Mouse (Mus musculus): ENCODE measurements around the gene Gm11146.

Gm11146 gene

DNA sequence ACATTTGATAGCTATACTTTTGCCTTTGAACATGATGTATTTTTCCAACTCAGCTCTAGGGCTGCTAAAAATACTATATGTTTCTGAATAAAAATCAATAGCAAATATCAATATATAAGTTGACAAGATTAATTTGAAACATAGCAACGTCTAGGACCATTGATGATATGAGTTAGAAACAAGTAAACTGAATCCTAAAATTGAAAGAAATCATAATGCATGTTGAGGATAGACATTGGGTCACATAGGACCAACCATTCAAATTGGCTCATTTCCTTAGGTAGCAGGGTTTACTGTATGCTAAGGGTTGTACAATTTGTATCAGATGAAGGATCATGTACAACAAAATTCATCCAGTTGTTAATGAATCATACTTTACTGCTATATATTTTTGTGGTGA lies at the start of gene Gm11146:
Gene Gm11146 (minus strand): TSS at position 101 of the 400 bp plus-strand sequence.
- DNase-seq (ENCODE audit: low read depth, low spot score): no peak

DNA sequence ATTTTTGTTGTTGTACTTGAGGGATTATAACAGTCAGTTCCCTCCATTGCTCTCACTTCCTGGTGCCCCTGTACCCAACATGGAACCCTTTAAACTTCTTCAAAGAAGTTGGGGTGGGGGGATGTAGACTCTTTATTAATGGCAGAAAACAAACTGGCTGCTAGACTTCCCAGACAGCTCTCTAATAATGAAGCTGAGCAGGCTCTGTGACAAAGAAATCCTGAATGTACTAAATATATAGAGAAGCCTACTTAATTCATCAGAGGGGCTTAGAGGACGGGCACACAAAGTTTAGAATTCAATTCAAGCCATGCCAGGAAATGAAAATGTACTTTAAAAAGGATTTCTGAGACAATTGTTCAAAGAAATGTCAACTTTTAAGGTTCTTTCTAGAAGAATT lies 48.7 kb upstream of the Gm11146 start:
- DNase-seq (ENCODE audit: low read depth, low spot score): no peak

DNA sequence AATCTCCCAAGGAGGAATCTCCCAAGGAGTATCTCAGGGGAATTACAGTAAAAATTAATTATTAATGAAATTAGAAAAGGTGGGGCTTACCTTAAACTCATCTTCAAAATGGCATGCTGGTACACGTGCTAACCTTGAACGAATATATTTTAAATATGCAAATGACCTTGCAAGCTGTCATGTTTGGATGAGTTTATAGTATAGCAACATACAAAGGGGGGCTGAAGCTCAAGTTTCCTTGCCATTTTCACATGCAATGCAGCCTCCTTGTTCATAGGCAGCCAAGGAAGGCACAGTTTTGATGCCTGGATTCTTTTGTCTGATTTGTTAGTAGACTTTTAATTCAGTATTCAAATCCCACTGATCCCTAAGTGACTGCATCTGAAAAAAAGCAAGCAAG lies 47.1 kb upstream of the Gm11146 start:
- DNase-seq (ENCODE audit: low read depth, low spot score): no peak

DNA sequence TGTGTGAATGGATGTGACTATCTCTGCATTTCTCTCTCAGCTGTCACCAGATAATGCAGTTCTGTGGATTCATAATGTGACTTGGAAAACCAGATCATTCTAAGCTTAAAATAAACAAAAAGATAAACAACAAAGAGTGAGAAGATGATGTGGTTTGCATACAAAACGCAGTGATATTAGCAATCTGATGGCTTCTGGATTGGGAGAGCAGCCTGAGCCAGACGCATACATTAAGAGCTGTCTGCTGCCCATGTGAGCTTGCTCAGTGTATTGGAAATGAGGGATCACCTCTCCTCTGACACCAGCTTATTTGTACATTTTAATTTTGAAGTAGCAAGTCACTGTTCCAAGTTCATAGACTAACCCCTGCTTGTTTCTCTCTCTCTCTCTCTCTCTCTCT lies 46.3 kb upstream of the Gm11146 start:
- no peak for DNase-seq (ENCODE audit: low read depth, low spot score)

DNA sequence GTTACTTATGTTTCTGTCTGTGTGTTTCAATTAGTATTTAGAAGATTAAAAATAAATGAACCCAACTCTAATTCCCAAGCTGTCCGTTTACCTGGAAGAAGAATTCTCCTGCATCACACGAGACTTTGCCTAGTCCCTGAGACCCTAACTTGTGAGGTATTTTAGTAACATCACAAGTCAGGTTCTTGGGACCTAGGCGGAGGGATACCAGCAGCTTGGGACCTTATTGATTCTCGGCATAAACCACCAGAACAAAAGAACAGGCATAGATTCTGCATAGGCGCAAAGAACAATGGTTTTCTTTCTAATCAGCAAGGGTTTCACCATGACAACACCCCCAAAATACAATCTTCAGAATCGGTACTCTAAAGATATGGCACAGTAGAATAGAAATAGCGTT lies 44.3 kb upstream of the Gm11146 start:
- no peak for DNase-seq (ENCODE audit: low read depth, low spot score)

DNA sequence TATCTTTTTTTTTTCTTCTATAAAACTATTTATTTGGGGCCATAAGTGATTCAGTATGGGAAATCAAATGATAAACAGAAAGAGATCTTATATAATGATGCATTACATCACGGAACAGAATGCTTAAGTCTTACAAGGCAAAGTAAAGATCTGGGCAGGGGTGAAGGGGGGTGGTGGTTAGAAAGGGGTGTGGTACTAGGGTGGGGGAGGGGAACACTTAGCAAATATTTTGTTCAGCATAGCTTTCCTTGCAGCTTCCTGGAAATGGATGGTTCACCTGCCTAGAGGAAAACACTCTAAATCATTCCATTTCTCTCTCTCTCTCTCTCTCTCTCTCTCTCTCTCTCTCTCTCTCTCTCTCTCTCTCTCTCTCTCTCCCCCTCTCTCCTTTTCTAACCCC lies 43.1 kb upstream of the Gm11146 start:
- no peak for DNase-seq (ENCODE audit: low read depth, low spot score)

DNA sequence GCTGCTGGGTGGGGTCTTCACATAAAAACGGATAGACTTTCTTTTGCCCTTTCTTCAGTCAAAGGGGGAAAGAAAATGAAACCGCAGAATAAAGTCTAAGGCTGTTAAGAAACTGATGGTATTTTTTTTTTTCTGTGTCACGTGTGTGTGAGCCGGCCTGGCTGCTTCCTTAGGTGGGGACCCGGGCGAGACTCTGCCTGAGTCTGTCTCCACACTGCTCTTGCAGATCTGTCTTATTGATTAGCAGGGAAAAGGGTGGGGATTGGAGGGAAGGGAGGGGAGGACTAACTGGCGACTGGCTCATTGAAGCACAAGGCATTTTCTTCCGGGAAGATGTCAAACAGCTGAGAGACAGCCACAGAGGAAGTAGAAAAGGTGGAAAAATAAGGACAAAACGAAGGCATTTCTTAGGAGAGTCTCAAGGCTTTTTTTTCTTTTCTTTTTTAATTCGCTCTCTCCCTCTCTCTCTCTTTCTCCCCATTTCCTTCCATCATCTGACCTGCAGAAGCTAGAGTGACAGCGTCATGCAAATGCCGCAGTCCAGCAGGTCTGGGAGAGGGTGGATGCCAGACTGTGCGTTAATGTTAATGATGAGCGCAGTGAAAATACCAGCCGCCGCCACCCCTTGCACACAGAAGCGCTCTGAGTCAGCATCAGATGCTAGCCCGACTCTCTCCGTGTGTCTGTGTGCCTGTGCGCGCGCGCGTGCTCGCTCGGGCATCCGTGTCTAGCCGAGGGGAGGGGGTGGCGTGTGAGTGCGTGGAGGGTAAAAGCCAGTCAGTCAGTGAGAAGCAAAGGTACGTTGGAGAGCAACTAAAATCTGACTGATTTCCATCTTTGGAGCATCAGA lies 42.2 kb upstream of the Gm11146 start:
- DNase-seq (ENCODE audit: low read depth, low spot score): peak; percentile 47

DNA sequence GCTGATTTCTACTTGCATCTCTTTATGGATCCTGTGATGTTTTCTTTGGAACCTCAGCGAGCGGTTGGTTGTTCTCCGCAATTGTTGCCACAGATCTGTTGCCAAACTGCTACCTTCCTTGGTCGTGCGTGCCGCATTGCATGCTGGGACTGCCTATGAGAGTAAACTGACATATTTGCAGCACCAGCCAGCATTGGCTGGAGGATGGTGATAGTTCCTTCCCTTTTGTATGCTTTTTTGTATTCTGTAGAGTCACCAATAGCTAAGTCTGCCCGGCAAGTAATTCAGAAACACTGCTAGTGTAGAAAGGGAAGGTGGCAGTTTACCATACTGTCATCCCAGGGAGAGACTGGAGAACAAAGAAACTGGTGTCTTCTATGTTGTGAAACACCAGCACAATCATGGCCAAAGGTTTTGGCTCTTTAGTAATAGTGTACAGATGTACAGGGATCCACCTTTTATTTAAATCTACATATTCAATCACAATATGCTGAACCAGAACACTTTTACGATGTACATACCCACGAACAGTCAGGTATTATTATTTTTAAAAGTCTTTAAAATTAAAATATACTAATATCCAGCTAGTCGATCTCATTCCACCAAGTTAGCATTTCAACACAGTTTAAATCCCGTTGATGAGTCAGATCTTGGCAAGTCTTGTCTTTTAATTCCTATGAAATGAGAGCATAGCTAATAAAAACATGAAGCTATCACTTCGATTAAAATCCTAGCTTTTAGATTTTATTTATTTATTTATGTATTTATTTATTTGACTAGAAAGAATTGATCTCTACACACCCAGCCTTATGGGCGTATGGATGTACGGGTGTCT lies 41.4 kb upstream of the Gm11146 start:
- no peak for DNase-seq (ENCODE audit: low read depth, low spot score)

DNA sequence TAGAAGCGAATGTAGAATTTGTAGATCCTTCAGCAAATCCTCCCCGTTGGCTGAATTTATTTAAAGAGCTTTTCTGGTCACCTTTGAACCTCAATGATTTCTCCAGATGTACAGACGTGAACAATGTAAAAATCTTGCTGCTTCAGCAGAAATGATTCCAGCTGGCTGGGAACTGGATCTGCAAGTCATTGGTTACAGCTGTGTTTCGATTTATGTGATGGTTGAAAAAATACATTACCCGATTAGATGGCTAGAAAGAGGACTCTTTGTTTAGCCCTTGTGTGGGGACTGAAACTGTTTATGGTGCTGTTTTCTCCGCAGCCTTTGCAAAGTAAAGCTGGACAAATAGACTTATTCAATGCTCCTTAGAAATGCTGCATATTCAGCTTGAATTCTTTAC lies 34.6 kb upstream of the Gm11146 start:
- DNase-seq (ENCODE audit: low read depth, low spot score): peak; percentile 63

DNA sequence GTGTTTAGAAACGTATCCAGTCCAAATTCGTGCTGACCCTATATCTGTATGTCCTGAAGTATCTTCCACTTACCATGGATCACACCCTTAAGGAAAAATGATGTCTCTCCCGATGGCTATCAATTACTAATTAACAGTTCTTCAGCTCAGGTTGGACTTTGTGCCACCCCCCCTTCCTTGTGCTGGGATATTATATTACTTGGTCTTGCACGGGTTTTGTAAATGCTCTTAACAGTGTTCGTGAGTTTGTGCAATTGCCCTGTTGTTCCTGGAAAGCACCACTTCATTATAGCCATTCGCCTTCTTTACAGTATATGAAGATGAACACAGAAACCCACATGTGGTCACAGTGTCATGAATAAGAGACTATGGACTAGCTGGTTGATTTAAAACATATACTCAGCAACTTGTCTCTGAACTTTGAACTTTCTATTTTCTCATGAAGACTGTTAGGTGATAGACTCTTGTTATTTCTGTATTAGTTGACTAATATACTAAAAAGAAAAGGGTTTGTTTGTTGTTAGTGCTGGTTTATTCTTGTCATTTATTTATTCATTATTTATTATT lies 30.5 kb upstream of the Gm11146 start:
- no peak for DNase-seq (ENCODE audit: low read depth, low spot score)

DNA sequence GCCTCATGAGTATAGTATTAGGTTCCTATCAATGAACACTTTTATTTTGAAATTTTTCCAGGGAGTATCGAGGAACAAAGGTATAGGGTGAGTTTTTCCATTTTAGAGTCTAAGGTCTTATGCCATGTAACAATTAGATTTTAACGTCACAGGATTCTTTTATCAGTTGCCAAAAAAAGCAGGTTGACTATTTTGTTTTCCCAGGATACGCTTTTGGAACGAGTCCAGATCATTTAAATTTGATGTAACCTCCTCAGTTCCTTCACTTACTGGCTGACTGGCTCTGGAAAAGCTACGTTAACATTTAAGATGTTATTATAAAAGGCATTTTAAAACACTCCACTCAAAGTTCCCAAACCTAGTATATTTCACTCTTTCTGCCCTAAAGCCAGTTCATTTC lies 20.8 kb upstream of the Gm11146 start:
- no peak for DNase-seq (ENCODE audit: low read depth, low spot score)

DNA sequence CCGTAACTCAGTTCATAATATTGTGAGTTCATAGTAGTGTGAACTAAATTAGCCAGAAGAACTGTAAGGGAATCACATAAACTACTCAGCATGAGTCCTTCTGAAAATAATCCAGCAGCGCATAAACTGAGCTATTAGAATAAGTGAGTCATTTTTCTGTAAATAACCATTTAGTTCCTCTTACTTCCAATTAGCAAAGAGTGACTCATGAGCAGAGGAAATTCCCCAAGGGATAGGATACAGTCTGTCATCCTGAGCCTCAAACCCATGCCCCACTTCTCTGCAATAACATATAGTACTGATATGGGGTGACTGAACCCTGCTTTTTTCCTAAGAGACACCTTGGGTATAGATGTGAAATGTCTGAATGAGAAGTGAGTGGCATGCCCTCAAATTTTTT lies 687 bp upstream of the Gm11146 start:
- DNase-seq (ENCODE audit: low read depth, low spot score): no peak

DNA sequence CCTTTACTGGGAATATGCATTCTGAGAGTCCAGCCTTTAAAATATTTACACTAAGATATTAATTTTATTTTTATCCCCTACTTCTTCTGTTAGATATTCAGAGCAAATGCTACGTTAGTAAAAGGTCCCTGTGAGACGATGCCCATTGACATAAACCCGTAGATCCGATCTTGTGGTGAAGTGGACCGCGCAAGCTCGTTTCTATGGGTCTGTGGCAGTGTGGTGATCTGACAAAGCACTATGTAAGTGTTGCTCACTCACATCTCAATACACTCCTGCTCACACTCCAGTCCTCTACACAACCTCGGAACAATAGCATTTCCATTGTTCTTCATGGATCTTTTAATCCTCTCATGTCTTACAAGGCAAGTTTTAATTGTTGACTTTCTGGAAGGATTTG lies 3.1 kb downstream of the Gm11146 start:
- no peak for DNase-seq (ENCODE audit: low read depth, low spot score)

DNA sequence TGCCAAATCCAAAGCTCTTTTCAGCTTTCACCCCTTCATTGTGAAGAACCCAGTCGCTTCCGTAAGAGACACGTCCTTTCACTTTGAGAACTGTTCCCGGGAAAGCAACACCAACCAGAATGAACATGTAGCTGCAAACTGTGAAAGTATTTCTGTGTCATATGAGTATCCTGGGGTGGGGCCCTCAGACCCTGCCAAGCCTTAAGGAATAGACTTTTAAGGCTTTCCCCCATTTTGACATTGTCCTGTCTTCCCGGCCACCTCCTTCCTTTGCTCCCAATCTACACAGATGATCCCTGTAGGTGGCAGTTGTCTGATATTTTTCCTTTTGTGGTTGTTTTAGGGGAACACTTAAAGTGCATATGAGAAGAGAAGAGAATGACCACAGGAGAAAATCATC lies 5.3 kb downstream of the Gm11146 start:
- DNase-seq (ENCODE audit: low read depth, low spot score): no peak

DNA sequence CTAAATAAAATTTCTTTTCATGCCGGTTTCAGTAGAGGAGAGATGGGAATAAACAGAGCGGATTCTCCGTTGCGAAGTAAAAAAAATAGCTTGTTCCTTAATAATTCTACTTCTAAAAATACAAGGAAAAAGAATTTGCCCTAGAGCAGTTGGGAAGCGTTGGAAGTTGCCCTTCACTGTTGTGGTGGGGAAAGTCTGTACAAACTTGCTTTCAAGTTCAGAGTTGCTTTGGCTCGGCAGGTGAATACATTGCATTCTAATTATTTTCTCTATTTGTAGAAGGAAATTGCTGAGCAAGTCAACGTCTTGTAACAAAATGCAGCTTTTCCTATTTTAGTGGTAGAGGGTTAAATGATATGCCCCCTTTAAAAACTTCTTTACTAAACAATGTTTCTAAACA lies 6.2 kb downstream of the Gm11146 start:
- no peak for DNase-seq (ENCODE audit: low read depth, low spot score)

DNA sequence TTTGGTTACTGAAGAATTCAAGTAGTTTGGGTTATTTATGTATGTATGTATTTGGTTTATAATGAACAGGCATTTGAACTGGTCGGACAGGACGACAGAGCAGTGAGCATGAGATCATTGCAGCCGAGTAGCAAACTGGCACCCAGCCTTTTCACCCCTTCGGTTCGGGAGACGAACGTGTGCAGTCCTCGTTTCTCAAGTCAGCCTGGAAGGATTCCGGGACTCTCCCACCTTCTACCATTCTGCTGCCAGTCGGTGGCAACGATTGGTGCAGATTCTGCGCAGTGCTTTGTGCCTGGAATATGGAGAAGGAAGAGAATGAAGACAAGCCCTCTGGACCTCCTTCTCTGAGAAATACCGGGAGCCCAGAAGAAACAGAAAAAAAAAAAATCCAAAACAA lies 7.3 kb downstream of the Gm11146 start:
- no peak for DNase-seq (ENCODE audit: low read depth, low spot score)

DNA sequence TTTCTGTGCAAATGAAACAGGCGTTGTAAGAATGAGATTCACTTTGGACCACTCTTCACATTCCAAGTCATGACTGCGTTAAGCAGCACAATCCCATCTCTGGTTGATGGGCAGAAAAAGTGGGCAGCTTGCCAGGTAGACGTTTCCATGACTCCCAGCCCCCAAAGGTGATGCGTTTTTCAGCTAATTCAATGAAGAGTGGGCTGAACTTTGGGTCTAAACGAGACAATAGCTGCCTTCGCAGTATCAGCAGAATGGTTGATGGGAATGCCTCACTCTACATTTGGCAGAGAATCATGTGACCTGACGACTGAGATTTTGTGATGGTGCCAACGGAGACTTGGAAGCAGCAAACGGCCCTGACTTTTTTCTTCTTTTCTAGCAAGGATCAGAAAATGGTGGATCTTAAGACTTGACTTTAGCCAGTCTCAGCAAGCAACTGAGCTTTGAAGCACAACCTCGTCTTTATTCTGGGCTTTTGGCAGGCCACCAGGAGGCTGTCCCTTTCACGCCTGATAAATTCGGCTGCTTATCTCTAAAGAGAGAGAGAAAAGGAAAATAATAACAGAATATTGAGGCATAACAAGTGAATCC lies 8.0 kb downstream of the Gm11146 start:
- DNase-seq (ENCODE audit: low read depth, low spot score): no peak

DNA sequence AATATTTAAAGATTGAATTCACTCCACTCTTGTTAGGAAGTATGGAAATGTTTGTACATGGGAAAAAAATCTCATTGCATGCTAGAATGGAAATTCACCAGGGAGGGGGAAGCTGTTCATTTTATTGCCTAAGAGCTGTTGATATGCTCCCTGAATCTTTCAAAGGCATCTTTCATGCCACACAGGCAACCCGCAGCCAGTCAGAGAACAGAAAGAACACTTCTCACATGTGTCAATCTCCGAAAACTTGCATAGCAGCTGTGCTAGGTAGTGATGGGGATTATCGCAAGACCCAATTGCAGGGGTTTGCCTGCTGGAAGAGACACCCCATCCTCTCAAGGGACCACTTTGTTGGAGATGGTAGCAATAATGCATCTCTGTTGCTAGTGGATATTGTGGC lies 8.9 kb downstream of the Gm11146 start:
- DNase-seq (ENCODE audit: low read depth, low spot score): no peak

DNA sequence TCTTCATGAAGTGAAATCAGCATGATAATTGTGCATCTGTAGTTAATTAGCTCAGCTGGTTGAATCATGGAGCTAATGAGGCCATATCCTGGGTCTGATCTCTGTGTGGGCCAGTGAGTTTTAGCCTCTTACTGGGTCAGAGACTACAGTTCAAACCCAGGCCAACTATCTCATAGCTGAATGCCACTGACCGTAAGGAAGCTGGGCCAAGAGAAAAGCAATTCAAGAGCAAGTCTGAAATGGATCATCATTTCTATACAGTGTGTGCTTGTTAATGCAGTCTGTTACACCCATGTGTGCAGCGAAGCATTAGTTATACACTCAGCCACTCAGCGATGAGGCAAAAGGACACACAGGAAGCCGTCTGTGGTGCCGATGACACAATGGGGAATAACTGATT lies 28.9 kb downstream of the Gm11146 start:
- DNase-seq (ENCODE audit: low read depth, low spot score): no peak

DNA sequence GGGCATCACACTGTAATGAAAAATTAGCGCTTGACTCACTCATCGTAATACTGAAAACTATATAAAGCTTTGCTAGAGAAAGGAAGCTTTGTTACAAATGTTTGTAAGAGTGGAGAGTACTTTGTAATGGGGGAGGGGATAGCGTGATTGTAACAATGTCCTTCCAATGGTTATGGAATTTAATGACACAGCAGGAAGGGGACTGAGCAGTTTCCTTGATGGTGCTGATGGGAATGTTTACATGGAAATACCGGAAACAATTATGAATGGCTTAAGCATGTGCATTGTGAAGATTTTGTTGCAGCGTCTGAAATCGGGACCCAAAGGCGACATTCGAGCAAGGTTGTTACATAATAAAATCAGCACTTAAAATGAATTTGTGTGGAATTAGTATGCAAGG lies 32.4 kb downstream of the Gm11146 start:
- DNase-seq (ENCODE audit: low read depth, low spot score): no peak

DNA sequence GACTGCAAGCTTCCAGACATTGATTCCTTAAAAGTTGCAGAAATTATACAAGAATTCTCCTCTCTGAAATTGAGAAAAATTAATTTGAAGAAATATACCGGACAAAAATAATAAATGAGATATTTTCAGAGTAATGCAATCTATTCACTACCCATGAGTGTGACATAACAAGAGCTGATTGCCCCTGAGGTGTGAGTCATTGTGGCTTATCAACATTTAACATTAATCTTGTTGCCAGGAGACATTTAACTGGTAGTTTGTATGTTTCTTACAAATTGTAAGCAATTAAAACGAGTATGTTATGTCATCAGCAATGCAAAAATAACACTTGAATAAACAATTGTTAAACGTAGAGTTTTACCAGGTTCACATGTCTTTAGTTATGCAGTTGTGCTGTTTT lies 33.5 kb downstream of the Gm11146 start:
- no peak for DNase-seq (ENCODE audit: low read depth, low spot score)

DNA sequence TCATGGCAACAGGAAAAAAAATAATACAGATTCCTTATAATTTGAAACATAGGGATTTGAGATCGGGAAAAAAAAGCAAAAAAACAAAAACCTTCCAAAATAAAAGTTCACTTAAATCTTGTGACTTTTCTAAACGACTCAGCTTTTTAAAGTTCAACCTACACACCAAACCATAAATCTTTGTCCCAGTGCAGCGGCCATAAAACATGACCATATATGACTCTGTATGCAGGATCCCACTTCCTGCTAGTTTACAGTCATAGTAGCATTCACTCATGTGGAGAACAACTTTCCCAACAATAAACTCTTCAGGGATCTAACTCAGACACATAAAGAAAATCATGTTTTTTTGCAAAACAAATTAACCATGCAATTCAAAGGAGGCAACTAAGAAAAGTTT lies 39.0 kb downstream of the Gm11146 start:
- DNase-seq (ENCODE audit: low read depth, low spot score): no peak

All from embryo, embryonic 11.5 days (tissue).